Mouse (Mus musculus) ES-Bruce4 (cell line): ENCODE results near the gene Olfr1022.

Experiments
- CTCF ChIP-seq: IDR thresholded peaks from one replicate; pipeline ENCODE4 v1.8.1; 2011; ENCODE audit warnings: low read depth, low read length
- EP300 ChIP-seq: IDR thresholded peaks from 2 replicates; pipeline ENCODE4 v1.6.1; 2011; ENCODE audit warnings: low read depth, low read length; ENCODE audit not compliant: insufficient read depth
- POLR2A ChIP-seq: IDR thresholded peaks from one replicate; pipeline ENCODE4 v1.8.1; 2011; ENCODE audit warnings: low read length; ENCODE audit not compliant: insufficient read depth

- TF ChIP-seq CTCF (no peak), POLR2A (no peak), EP300 (no peak)
These were observed at the start of gene Olfr1022 for GRCm38 (mm10) chr2:85868294-85868693.
